Mouse (Mus musculus): Measurements from ENCODE around the gene Dab2ip.

DNA sequence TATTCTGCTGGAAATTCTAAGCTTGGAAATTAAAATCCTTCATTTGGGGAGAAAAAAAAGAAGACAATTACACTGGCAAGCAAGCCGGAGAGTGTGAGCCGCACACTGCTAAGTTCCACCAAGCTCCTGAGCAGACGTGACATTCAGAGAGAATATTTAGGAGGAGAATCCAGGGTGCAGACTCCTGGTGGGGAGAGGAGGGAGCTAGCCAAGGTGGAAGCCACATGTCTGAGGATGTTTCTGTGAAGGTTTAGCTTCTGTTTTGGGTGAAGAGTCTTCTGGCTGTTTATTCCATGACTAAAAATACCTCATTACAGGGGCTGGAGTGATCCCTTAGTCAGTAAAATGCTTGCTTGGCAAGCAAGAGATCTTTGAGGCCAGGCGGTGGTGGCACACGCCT, 221.2 kb downstream of the Dab2ip start:
- TF ChIP-seq CTCF (conservative IDR thresholded peaks at IDR 0.05 in 1 of 2, IDR thresholded peaks at IDR 0.05 in 1 of 2; ENCODE audit: low read depth in 2 of 2, low read length in 2 of 2), result no peak
- TF ChIP-seq EP300 (IDR thresholded peaks at IDR 0.05; ENCODE audit: low read length), result no peak
- TF ChIP-seq ETS1 (conservative IDR thresholded peaks at IDR 0.05; ENCODE audit: low read depth, low read length), result no peak
- TF ChIP-seq MYC (IDR thresholded peaks at IDR 0.05; ENCODE audit: low read depth, low read length), result no peak
- no peak for TF ChIP-seq UBTF (IDR thresholded peaks at IDR 0.05; ENCODE audit: low read depth, low read length)
- no peak for TF ChIP-seq NRF1 (IDR thresholded peaks at IDR 0.05; ENCODE audit: low read depth, low read length)
- no peak for TF ChIP-seq POLR2AphosphoS2 (IDR thresholded peaks at IDR 0.05; ENCODE audit: low read depth, low read length)
- no peak for TF ChIP-seq POLR2A (IDR thresholded peaks at IDR 0.05; ENCODE audit: low read depth, low read length)
- TF ChIP-seq HCFC1 (IDR thresholded peaks at IDR 0.05; ENCODE audit: low read depth, low read length), result no peak
- no peak for TF ChIP-seq E2F4 (IDR thresholded peaks at IDR 0.05; ENCODE audit: insufficient replicate concordance, low read depth, low read length)
- TF ChIP-seq ZMIZ1 (IDR thresholded peaks at IDR 0.05; ENCODE audit: low read depth, low read length), result no peak
- TF ChIP-seq ELF1 (IDR thresholded peaks at IDR 0.05; ENCODE audit: low read depth, low read length), result no peak
- TF ChIP-seq JUN (IDR thresholded peaks at IDR 0.05; ENCODE audit: insufficient read depth, low read depth, low read length), result no peak
